Mouse (Mus musculus) layer of hippocampus, postnatal 36 days (tissue): ENCODE results near the gene Tgfb2. TPM values are rescaled to one million over a fixed set of nuclear protein-coding genes. Genes with fewer than 3 reads are reported as not detected.

Experiments used
- DNase-seq, 2 experiments: peaks; one replicate each; pipeline ENCODE4 v3.0.0; 2022
- total RNA-seq, 2 experiments: library from RNA; stranded (reverse); gene quantifications; 2 replicates each; pipeline ENCODE4 v1.2.3; 2021

Gene Tgfb2
- total RNA-seq, 2 experiments from 2014 or later, result 29.7 to 36.0 TPM

DNA sequence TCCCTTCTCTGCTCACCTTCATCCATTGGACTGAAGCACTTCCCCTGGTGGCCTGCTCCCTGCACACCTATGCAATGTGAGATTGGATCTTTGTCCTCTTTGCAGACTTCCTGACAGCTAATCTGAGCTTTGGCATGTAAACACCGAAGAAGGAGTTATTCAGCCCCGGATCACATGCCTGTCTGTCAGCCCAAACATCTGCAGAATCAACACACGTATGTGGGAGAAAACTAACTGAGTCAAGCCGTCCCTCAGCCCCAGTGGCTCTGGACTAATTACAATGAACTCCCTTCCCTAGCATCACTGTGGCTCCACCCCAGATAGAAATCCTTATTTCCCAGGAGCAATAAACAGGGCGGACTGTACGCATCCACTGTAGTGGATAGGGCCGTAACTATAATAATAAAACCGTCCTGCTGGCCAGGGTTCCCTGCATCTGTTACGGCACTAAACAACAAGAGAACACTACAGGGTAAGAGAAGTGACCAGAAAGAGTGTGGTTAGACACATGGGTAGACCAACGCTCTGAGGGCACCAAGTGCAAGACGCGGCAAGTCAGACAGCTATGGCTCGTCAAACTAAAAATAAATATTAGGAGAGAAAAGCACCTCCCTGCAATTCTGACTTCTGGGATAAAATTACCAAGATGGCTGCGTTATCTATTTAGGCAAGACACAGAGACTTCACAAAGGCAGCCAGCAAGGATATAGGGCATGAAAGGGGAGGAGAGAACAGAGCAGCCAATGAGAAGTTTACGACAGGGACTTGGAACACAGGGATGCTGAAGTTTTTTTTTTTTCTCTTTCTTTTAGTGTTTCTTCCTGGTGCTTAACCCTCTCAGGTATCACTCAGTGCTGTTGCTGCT is 3.2 kb downstream of the Tgfb2 start:
- DNase-seq, result no peak

- no peak for DNase-seq
Measured at GRCm38 (mm10) chr1:186701206-186701905, 4.4 kb downstream of the Tgfb2 start.

DNA sequence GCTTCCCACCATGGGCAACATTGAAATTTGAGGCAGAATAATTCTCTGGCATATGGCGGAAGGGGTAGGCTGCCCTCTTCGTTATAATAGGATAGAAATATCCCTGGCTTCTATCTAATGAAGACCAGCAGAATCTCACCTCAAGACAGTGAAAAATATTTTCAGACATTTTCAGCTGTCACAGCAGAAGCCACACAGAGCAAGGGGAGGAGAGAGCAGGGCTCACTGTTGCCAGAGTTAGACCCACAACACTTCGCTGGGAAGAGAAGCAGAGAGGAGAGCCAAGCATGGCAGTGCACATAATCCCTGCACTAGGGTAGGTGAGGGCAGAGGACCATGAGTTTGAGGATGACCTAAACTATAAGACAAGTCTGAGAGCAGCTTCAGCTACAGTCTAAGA is 5.3 kb downstream of the Tgfb2 start:
- DNase-seq, result no peak

GRCm38 (mm10) chr1:186698583-186699338 is 7.0 kb downstream of the Tgfb2 start:
- DNase-seq, result no peak

DNA sequence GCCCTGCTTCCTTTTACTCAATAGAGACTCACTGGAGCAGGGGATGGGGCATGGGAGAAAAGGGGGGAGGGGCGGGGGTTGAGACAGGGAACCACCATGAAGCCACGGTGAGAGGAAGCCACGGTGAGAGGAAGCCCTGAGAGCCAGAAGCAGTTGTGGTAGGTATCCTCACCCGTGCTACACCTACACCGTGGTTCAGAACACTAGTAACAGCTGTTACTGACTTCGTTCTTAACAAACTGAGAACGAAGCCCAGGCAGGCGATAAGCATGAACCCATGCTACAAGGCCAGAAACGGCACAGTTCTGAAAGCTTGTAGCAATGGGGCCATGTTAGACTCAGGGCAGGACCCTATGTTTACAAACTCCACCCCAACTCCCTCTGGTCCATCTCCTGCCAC is 9.6 kb downstream of the Tgfb2 start:
- DNase-seq, result no peak

GRCm38 (mm10) chr1:186695361-186695760 is 10.4 kb downstream of the Tgfb2 start:
- no peak for DNase-seq

- no peak for DNase-seq
Measured at GRCm38 (mm10) chr1:186692370-186692769, 13.4 kb downstream of the Tgfb2 start.

- peak in 1 of 2 experiments; percentile 7 for DNase-seq
Measured at GRCm38 (mm10) chr1:186691708-186692107, 14.1 kb downstream of the Tgfb2 start.

GRCm38 (mm10) chr1:186684041-186684440 is 21.7 kb downstream of the Tgfb2 start:
- no peak for DNase-seq

DNA sequence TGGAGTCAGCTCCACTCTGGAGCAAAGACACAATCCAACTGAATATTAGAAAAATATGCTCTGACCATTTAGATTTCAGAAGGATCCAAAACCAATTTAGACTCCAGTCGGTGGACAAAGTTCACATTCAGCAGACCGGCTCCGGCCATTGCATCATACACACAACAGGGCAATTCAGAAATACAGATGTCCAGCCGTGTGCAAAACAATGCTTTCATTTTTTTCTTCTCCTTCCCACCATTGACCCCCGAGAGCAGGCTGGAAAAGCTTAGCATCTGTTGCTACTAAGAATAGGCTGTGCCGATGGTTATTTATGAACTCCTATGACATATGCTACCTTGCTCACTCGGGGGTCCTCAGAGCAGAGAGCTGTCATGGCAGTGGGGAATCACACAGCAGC is 23.2 kb downstream of the Tgfb2 start:
- DNase-seq, result no peak

- no peak for DNase-seq
Measured at GRCm38 (mm10) chr1:186677614-186678013, 28.2 kb downstream of the Tgfb2 start.

DNA sequence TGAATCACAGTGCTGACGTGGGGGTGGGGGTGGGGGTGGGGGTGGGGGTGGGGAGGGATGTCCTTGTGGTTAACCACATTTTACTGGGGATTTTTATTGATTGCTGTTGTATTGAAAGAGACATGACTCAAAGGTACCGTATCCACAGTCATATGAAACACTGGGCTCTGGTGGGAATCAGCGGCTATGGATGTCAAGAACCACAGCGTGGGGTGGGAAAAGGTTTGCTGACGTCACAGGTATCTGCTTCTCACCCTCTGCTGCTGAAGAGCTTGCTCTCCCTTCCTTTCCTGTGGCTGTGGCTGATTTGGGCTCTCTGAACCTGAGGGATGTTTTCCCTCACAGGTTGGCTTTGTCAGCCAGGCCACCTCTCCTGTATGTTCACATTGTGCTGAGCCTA is 29.6 kb downstream of the Tgfb2 start:
- DNase-seq, result no peak

- no peak for DNase-seq
Measured at GRCm38 (mm10) chr1:186675263-186675662, 30.5 kb downstream of the Tgfb2 start.

DNA sequence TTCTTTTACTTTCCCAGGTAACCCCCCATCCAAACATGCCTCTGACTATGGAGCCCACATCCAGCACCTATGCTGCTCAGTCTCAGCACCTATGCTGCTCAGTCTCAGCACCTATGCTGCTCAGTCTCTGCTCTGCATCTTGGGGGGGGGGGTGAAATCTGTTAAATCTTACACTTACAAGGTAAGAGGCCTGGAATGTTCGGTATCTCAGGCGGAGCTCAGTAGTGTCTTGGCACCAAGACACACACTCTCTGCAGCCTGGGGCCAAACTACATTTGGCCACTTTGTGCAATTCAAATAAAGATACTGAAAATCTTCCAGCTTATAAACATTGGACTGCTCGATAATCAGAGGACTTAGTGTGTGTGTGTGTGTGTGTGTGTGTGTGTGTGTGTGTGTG is 31.2 kb downstream of the Tgfb2 start:
- DNase-seq, result no peak

GRCm38 (mm10) chr1:186673166-186673565 is 32.6 kb downstream of the Tgfb2 start:
- no peak for DNase-seq

DNA sequence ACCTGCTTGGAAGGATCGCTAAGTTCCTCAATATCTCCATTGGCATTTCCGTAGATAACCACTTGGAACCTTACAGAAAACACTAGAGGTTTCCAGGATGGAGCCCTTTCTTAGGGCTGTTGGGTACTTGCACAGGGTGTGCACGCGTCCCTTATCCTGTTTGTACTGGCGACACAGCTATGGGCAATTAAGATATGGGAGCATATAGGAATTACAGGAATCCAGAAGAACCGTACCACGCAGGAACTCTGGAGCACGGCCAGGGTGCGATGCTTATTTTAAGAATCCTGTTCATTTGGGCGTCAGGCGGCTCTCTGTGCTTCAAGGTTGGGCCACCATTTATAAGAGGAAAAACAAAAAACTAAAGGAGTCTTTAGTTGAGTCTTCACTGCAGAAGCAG is 42.4 kb downstream of the Tgfb2 start:
- DNase-seq, result no peak

- no peak for DNase-seq
Measured at GRCm38 (mm10) chr1:186662996-186663395, 42.8 kb downstream of the Tgfb2 start.

DNA sequence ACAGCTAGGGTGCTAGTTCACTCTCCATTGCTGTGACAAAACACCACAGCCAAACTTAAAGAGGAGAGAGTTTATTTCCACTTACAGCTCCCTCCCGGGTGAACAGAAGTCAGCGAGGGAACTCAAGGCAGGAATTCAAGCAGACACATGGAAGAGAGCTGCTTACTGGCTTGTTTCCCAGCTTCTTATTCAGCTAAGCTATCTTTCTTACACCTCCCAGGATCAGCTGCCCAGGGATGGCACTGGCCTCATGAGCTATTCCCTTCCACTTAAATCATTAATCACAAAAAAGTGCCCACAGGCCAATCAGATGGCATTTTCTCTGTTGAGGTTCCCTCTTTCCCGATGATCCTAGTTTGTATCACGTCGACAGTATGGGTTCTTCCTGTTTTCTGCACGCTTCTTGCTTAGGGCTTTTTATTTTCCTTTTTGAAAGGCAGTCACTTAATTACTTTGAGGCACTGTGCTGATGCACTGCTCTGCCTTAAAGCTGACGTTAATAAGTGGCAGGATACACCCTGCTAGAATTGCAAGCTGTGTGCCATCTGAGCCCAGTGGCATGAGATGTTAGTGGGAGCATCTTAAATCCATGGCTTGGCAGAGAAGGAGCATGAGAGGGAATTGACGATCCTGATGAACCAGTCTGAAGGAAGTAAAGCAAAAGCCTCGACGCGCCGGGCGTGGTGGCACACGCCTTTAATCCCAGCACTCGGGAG is 44.4 kb downstream of the Tgfb2 start:
- DNase-seq, result no peak

GRCm38 (mm10) chr1:186658783-186659182 is 47.0 kb downstream of the Tgfb2 start:
- DNase-seq, result no peak

GRCm38 (mm10) chr1:186657559-186658219 is 48.1 kb downstream of the Tgfb2 start:
- no peak for DNase-seq

DNA sequence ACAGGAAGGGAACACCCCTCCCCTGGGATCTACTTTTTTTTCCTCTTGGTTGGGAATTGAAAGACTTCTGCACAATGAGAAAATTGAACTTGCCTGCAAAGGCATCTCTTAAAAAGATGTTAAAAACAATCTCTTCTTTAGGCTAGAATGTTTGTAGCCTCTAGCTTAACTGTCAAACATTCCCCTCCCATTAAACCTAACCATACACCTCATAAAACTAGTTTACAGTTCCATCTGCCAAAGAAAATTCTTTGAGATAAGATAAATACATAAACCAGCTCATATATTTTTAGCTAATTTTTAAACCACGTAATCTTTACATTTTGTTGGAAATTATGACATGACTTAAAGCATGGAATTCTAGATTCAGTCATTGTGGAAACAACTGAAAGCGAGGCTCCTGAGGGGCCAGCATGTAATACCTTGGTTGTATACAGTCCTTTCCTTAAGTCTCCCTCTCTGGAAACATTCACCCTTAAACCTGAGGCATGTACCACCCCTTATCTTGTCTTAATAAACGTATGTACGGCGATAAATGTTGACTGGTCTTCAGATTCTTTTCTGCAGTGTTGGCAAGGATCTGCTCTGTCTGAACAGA is 49.0 kb downstream of the Tgfb2 start:
- no peak for DNase-seq
